ENCODE assay signal across 8 mouse cellular contexts in the genomic region with DNA sequence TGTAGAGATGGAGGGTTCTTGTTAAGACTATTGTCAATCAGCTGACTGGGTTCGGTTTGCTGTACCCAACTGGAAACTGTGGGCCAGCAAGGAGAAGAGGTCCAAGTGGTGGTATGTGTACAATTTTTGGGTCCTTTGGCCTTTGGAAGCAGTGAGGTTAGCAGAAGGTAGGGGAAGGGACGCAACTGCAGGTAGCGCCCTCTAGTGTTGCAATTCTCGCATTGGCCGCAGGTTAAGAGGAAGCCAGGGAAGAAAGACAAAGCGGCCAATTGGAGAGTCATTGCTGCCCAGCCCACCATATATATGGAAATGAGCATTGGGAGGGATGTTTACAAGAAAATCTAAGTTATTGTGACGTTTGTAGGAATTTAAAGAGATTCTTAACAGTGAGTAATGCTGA. TPM values are rescaled to one million over a fixed set of nuclear protein-coding genes. Genes with fewer than 3 reads are reported as not detected.
A peak's percentile ranks its signal among the peaks of the same experiment; 100 is the strongest.
DNase-seq lines count a peak whose midpoint lies in the region; ATAC-seq and TF ChIP-seq lines count a peak whose summit lies in the region.
"Had no signal": no experiment of that assay in that cellular context is flagged by ENCODE, and none has a peak within 500 bp of the region (broad histone marks: within the 10 kb centered on the region; RNA-seq: fewer than 3 reads in every experiment).

No protein-coding gene starts in this region.

- 14% methylated on average over 7 of the region's 7 CpGs for WGBS in midbrain, embryonic 10.5 days
- WGBS in midbrain, embryonic 16.5 days = 6% methylated on average over 7 of the region's 7 CpGs
- 23% methylated on average over 7 of the region's 7 CpGs for WGBS in lung, embryonic 14.5 days
- 23% methylated on average over 7 of the region's 7 CpGs for whole genome bisulfite sequencing in spleen, adult 2 months

- H3K27me3 ChIP-seq in midbrain, embryonic 10.5 days (ENCODE audit: low read depth, poor library complexity, severe bottlenecking) = no peaks in the 10 kb centered on the region
- no peaks in the 10 kb centered on the region for H3K27me3 ChIP-seq in midbrain, embryonic 16.5 days (ENCODE audit: control insufficient read depth, insufficient read depth, low read depth, low read length)
- no peaks in the 10 kb centered on the region for H3K27me3 ChIP-seq in lung, embryonic 14.5 days (ENCODE audit: insufficient read depth, low read length)
- no peaks in the 10 kb centered on the region for H3K27me3 ChIP-seq in spleen, adult 2 months (ENCODE audit: control insufficient read depth, insufficient read depth, low read length)

- intact Hi-C loops in heart, postnatal 36 days (cut with DNase I) = loop anchor here (1.0 to 5.0 kb wide), 4 partner anchors 61 to 195 kb away; no protein-coding TSS in a partner anchor

- TF ChIP-seq POLR2A in spleen, adult 2 months (IDR thresholded peaks at IDR 0.05; ENCODE audit: low read depth, low read length) = no peak

- no peaks in the 10 kb centered on the region for H3K4me1 ChIP-seq in midbrain, embryonic 10.5 days
- H3K4me1 ChIP-seq in midbrain, embryonic 16.5 days (ENCODE audit: control insufficient read depth, insufficient read depth, low read length) = no peaks in the 10 kb centered on the region
- H3K4me1 ChIP-seq in lung, embryonic 14.5 days (ENCODE audit: insufficient read depth) = no peaks in the 10 kb centered on the region
- no peaks in the 10 kb centered on the region; the same call in 1 of the 2 replicates for H3K4me1 ChIP-seq in spleen, adult 2 months (ENCODE audit: control insufficient read depth, insufficient read depth, insufficient read length)

- ATAC-seq in midbrain, embryonic 16.5 days = no peak
- peak; percentile 89 for ATAC-seq in common myeloid progenitor, adult 5-6 weeks (replicated peaks; ENCODE audit: low read depth, poor library complexity, severe bottlenecking)
- ATAC-seq in lung, embryonic 14.5 days (ENCODE audit: insufficient read depth) = no peak

- H3K9ac ChIP-seq in midbrain, embryonic 16.5 days (ENCODE audit: low read depth, low read length) = no peak overlapping the region
- H3K9ac ChIP-seq in lung, embryonic 14.5 days = no peak overlapping the region

- no peaks in the 10 kb centered on the region for H3K9me3 ChIP-seq in midbrain, embryonic 10.5 days (replicated peaks)
- H3K9me3 ChIP-seq in midbrain, embryonic 16.5 days (replicated peaks; ENCODE audit: control insufficient read depth, low read length, poor library complexity, severe bottlenecking) = no peaks in the 10 kb centered on the region
- H3K9me3 ChIP-seq in lung, embryonic 14.5 days (ENCODE audit: low read depth, low read length) = no peaks in the 10 kb centered on the region

- peak; percentile 50 for DNase-seq in midbrain, embryonic 10.5 days (ENCODE audit: low spot score)
- DNase-seq in T-cell, adult 2 months (ENCODE audit: low spot score) = peak; percentile 19
- DNase-seq in heart, postnatal 36 days = peak; percentile 55 to 67
- DNase-seq in lung, embryonic 14.5 days = peak; percentile 69
- peak in 1 of 2 experiments; percentile 17 for DNase-seq in spleen, adult 2 months (ENCODE audit: low read depth in 1 of 2, low spot score in 2 of 2)

- H3K27ac ChIP-seq in midbrain, embryonic 10.5 days (replicated peaks) = no peak overlapping the region
- no peak overlapping the region for H3K27ac ChIP-seq in midbrain, embryonic 16.5 days (ENCODE audit: low read length)
- no peak overlapping the region for H3K27ac ChIP-seq in lung, embryonic 14.5 days (ENCODE audit: low read depth)
- H3K27ac ChIP-seq in spleen, adult 2 months (ENCODE audit: insufficient read depth, low read length) = no peak overlapping the region

- no peak overlapping the region for H3K4me2 ChIP-seq in midbrain, embryonic 16.5 days (ENCODE audit: low read length)
- no peak overlapping the region for H3K4me2 ChIP-seq in lung, embryonic 14.5 days

- TF ChIP-seq CTCF in lung, embryonic 14.5 days (IDR thresholded peaks at IDR 0.05; ENCODE audit: low read depth) = peak; percentile 71
- TF ChIP-seq CTCF in spleen, adult 2 months (IDR thresholded peaks at IDR 0.05; ENCODE audit: extremely low read depth, insufficient read depth, insufficient read length, insufficient replicate concordance) = peak; percentile 60; the same call in 1 of the 2 replicates

- H3K36me3 ChIP-seq in midbrain, embryonic 10.5 days = no peaks in the 10 kb centered on the region
- H3K36me3 ChIP-seq in midbrain, embryonic 16.5 days (ENCODE audit: control insufficient read depth, insufficient read depth, low read length) = no peaks in the 10 kb centered on the region
- no peaks in the 10 kb centered on the region for H3K36me3 ChIP-seq in lung, embryonic 14.5 days (ENCODE audit: insufficient read depth)
- H3K36me3 ChIP-seq in spleen, adult 2 months (ENCODE audit: control insufficient read depth, insufficient read depth, low read length) = no peaks in the 10 kb centered on the region

- no peak overlapping the region for H3K4me3 ChIP-seq in midbrain, embryonic 10.5 days
- no peak overlapping the region for H3K4me3 ChIP-seq in midbrain, embryonic 16.5 days (ENCODE audit: low read depth, low read length)
- H3K4me3 ChIP-seq in lung, embryonic 14.5 days (ENCODE audit: low read depth, low read length) = no peak overlapping the region
- no peak overlapping the region for H3K4me3 ChIP-seq in spleen, adult 2 months (ENCODE audit: extremely low read depth, insufficient read depth, insufficient read length)
- H3K4me3 ChIP-seq: megakaryocyte, embryonic 14.5 days had no signal

RNA-seq across cellular contexts. Expression of a gene that starts 23.2 kb away (rescaled TPM):
- polyA plus RNA-seq in midbrain, embryonic 10.5 days (2016; fragmentation: Nextera tagmentation; extraction: Ambion mirVana) = 80.8 and 89.2 TPM in 2 replicates
- 53.9 and 64.8 TPM in 2 replicates for polyA plus RNA-seq in midbrain, embryonic 16.5 days (2015; fragmentation: Nextera tagmentation; extraction: Ambion mirVana)
- total RNA-seq in common myeloid progenitor, adult 5-6 weeks (2017) = 124 and 126 TPM in 2 replicates
- total RNA-seq in heart, postnatal 36 days (2021) = 10 to 100 TPM; 26.5 to 29.6 TPM
- 59.6 and 62.4 TPM in 2 replicates for polyA plus RNA-seq in lung, embryonic 14.5 days (2014; fragmentation: Nextera tagmentation; extraction: Ambion mirVana)
- 36.2 and 44.5 TPM in 2 replicates for polyA plus RNA-seq in spleen, adult 2 months (2012; rRNA removed)

RNA-seq across cellular contexts. Expression of a gene that starts 38.5 kb away (rescaled TPM):
- polyA plus RNA-seq in midbrain, embryonic 10.5 days (2016; fragmentation: Nextera tagmentation; extraction: Ambion mirVana) = 213 and 233 TPM in 2 replicates
- 107 and 117 TPM in 2 replicates for polyA plus RNA-seq in midbrain, embryonic 16.5 days (2015; fragmentation: Nextera tagmentation; extraction: Ambion mirVana)
- total RNA-seq in common myeloid progenitor, adult 5-6 weeks (2017) = 121 and 128 TPM in 2 replicates
- total RNA-seq in heart, postnatal 36 days (2021) = 100 to 1,000 TPM; 180 to 198 TPM
- polyA plus RNA-seq in lung, embryonic 14.5 days (2014; fragmentation: Nextera tagmentation; extraction: Ambion mirVana) = 224 and 229 TPM in 2 replicates
- 82.3 and 88.8 TPM in 2 replicates for polyA plus RNA-seq in spleen, adult 2 months (2012; rRNA removed)
